Mouse (Mus musculus): ENCODE data around the gene Zfhx3.
A peak's percentile ranks its signal among the peaks of the same experiment; 100 is the strongest.

The Zfhx3 gene

GRCm38 (mm10) chr8:108901208-108901607 lies 958.8 kb downstream of the Zfhx3 start:
- no peak for DNase-seq

- DNase-seq = no peak
These were observed 961.1 kb downstream of the Zfhx3 start for GRCm38 (mm10) chr8:108903550-108903949.

- no peak for DNase-seq
These were observed 962.0 kb downstream of the Zfhx3 start for GRCm38 (mm10) chr8:108904288-108904971.

- no peak for DNase-seq
These were observed 965.6 kb downstream of the Zfhx3 start for GRCm38 (mm10) chr8:108908066-108908465.

GRCm38 (mm10) chr8:108908540-108908939 lies 966.1 kb downstream of the Zfhx3 start:
- no peak for DNase-seq

DNA sequence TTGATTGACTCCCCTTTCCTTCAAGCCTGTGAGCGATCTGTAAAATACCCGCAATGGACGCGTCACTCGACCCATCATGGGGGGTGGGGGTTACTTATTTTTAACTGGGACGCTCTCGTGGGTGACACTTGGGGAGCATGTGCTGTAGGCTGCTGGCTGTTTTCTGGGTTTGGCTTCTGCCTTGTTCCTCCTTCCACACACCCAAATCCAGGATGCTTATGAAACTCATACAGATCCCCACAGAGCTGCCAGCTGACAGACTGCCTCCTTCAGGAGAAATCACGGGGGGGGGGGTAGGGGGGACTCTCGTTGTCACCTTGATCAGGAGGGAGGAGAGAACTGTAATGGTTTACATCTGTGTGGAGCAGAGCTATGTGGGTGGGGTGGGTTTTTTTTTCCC lies 966.6 kb downstream of the Zfhx3 start:
- no peak for DNase-seq

GRCm38 (mm10) chr8:108909455-108909854 lies 967.0 kb downstream of the Zfhx3 start:
- no peak for DNase-seq

DNA sequence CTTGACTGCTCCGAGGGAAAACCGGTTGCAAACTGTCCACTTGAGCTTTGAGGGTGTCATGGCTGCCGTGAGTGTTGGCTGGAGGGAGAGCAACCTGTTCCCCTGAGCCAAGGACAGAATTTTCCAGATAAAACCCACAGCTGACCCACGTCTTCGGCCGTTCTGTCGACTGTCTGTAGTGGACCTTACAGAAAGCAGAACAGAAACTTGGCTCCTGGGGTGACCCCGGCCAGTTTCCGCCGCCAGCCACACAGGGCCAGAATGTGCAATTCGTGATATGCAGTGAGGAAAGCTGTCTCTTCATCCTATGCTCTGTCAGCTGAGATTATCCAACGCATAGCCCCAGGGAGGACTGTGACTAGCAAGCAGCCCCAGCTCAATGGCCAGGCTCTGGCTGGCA lies 968.4 kb downstream of the Zfhx3 start:
- DNase-seq = no peak

GRCm38 (mm10) chr8:108911511-108911910 lies 969.1 kb downstream of the Zfhx3 start:
- DNase-seq = peak; percentile 84

DNA sequence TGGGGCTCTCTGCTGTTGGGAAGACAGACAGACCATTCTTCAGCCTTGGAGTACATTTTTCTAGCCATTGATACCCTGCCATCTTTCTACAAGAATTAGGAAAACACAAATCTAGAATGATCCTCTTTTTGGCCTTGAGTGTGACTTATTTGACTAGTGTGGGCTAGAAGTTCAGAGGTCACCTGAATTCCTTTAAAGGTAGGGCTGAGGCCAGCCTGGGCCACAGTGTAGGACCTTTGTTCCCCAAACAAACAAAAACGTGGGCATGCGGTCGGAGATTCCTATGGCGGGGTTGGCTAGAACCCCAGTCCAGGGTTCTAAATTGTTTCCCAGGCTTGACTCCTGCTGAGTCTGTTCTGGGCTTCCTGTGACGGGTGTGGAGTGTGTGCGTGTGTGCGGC lies 970.6 kb downstream of the Zfhx3 start:
- no peak for DNase-seq

DNA sequence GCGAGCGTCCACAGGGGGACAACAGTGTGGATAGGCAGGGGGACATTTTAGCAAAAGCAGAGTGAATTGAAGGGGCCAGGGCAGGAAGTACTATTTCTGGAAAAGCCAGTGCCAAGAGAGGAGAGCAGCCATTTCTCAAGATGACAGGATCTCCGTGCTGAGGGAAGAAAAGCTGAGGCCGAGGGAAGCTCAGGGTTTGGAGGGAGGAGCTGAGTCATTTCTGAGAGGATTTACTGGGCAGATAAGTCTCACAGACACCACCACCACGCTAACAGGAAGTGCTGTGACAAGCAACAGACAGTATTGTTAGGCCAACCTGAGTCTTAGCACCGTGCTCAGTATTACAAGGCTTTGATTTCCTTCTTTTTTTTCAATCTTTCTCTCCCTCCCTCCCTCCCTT lies 973.0 kb downstream of the Zfhx3 start:
- DNase-seq = no peak

GRCm38 (mm10) chr8:108915876-108916275 lies 973.4 kb downstream of the Zfhx3 start:
- no peak for DNase-seq

- DNase-seq = no peak
These were observed 977.7 kb downstream of the Zfhx3 start for GRCm38 (mm10) chr8:108920151-108920550.

DNA sequence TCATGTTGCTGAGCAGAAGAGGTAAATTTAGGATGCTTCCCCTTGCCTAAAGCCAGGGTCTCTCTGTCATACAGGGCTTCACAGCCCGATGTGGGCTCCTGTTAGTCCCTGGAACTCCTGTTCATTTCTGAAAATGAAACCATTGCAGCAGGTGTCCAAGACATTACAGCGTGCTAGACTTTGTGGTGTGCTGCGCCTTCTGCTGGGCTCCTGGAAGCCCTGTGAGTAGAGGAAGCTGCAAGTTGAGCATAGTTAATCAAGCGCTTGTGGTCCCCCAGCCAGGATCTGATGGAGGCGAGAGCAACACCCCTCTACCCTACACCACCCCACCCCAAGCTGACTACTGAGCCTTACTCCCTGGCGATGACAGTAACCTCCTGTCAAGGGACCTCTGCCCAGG lies 980.7 kb downstream of the Zfhx3 start:
- no peak for DNase-seq

DNA sequence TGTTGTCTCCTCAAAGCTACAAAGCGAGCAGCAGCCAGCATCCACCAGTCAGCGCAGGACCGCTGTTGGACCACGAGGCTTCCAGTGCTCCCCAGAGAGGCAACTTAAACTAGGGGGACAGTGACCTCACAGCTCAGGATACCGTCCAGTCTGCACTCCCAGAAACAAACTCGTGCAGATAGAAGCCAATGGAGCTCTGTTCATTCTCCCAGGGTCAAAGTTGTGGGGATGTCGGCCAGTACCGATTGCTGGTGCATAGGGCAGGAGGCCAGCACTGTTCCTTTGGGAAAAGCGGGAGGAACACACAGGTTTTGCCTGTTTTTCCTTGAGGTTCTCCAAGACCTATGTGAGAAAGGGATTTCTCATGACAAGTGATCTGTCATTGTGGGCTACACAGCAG lies 982.1 kb downstream of the Zfhx3 start:
- DNase-seq = no peak

DNA sequence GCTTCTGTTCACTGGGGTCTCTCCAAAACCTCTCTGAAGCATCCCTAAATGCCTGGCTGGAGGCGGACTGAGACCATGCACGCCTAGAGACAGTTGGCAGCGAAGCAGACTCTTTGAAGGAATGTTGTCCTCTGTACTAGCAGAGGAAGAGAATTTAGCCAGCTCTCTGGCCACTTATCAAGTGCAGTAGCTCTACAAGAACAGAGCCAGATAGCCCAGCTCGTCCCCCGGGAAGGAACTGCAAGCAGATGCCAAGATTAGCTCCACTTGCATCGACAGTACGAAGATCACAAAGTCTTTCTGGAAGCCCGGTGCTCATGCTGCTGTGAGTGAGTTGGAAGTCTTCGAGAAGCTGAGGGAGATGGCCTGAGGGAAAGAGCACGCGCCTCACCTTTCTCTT lies 983.7 kb downstream of the Zfhx3 start:
- DNase-seq = no peak

DNA sequence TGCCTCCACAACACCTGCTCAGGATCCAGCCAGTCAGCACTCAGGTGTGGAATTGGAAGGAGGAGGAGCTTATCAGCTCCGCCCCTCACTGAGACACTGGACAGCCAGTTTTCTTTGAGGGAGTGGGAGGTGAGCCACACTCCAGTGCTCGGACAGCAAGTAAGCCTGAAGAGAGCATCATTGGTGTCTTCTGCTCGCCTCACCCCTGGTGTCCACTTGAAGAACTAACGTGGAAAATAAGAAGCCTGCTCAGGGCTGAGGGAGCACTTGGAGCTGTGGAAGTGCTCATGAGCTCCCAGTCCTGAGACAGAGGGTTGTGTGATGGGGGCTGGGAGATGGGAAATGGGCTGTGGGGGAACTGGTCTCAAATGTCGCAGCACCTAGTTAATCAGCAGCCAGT lies 988.2 kb downstream of the Zfhx3 start:
- no peak for DNase-seq

- DNase-seq = peak; percentile 24
These were observed 989.4 kb downstream of the Zfhx3 start for GRCm38 (mm10) chr8:108931837-108932236.

DNA sequence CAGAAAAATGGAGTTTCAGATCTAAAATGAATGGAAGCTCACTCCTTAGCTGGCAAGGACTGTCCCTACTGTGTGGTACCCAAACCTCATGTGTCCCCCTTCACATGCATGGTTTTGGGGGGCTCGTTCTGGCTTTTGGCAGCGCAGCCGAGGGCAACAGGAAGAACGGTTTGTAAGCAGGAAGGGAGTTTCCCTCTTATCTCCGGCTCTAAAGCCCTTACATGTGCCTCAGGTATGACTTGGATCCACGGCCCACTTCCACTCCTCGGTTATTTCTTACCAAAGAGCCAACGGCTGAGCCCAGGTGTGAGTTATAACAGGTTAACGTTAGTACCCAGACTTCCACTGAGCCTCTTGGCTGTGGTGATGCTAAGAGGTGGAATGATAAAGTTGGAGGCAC lies 990.3 kb downstream of the Zfhx3 start:
- no peak for DNase-seq

GRCm38 (mm10) chr8:108935834-108936694 lies 993.6 kb downstream of the Zfhx3 start:
- DNase-seq = no peak

DNA sequence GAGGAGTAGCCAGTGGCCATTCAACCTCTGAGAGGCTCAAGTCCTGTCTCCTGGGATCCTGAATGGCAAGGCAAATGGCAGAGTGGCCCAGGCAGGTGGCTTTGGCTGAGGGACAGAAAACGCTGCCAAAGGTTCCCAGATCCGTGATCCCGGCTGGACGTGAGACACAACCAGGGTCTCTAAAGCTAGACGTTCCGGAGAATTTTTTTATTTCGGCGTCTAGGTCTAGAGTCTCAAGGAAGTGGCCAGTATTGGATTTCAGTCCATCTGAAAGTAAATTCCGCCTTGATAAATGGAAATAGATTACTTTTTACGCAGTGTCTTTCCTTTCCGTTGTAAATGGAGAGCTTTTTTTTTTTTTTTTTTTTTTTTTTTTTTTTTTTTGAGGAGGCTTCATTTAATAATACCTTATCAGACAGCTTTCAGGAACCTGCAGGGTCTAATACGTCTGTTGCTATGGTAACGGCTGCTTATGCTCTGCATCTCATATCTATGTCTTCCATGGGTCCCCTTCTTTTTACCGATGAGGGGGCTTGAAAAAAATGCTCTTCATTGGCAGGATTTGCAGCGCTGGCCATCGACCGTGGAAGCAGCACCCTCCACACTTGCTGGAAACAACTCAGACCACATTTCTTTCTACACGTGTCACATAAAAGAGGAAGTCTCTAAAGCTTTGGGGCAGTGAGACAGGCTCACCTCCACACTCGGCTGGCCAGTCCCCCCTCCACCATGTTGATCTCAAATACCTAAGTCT lies 994.4 kb downstream of the Zfhx3 start:
- no peak for DNase-seq

- DNase-seq = no peak
These were observed 995.5 kb downstream of the Zfhx3 start for GRCm38 (mm10) chr8:108937904-108938455.

- DNase-seq = no peak
These were observed 1000.2 kb downstream of the Zfhx3 start for GRCm38 (mm10) chr8:108942686-108943085.
